Mouse (Mus musculus): ENCODE measurements around the gene Plau. TPM values are rescaled to one million over a fixed set of nuclear protein-coding genes. Genes with fewer than 3 reads are reported as not detected.

The Plau gene
- total RNA-seq, 2 experiments from 2014 or later, result 6.5 to 9.6 TPM

GRCm38 (mm10) chr14:20809820-20810219 lies 26.6 kb upstream of the Plau start:
- TF ChIP-seq CTCF (IDR thresholded peaks at IDR 0.05), result no peak
- intact Hi-C loops (cut with DNase I), result loop anchor here (5.0 kb wide), 2 partner anchors 32 to 182 kb away; no protein-coding TSS in a partner anchor
- Histone ChIP-seq H3K27ac (no peak overlapping the region), H3K4me3 (no peak overlapping the region)
- DNase-seq (ENCODE audit: extremely low spot score in 1 of 2, low spot score in 2 of 2), result no peak

DNA sequence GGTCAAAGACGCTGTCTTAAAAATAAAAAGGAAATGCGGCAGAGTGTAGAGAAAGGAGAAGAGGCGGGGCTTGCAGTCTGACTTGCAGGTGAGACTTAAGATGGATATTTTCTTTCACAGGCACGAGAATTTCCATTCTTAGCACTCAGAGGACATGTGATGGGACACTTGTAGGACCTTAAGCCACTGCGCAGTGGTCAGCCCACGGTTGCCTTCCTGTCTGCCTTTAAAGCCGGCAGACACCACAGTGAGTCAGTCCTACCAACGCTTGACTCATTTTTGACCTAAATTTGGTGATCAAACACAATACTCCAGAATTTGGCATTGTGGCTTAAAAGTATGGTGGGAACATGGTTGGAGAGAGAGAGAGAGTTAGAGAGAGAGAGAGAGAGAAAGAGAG lies 25.2 kb upstream of the Plau start:
- H3K4me3 ChIP-seq, result no peak overlapping the region
- TF ChIP-seq CTCF (IDR thresholded peaks at IDR 0.05), result no peak
- intact Hi-C loops (cut with DNase I), result no loop called here

GRCm38 (mm10) chr14:20811779-20812406 lies 24.6 kb upstream of the Plau start:
- intact Hi-C loops (cut with DNase I), result no loop called here
- no peak overlapping the region for H3K27ac ChIP-seq
- no peak for TF ChIP-seq CTCF (IDR thresholded peaks at IDR 0.05)
- DNase-seq (ENCODE audit: extremely low spot score in 1 of 2, low spot score in 2 of 2), result no peak
- no peak overlapping the region for H3K4me3 ChIP-seq

More for the DNA sequence above, 25.2 kb upstream of the Plau start:
- no peak for DNase-seq (ENCODE audit: extremely low spot score in 1 of 2, low spot score in 2 of 2)
- H3K27ac ChIP-seq, result no peak overlapping the region

- Histone ChIP-seq H3K27ac (no peak overlapping the region), H3K4me3 (no peak overlapping the region)
- TF ChIP-seq CTCF (IDR thresholded peaks at IDR 0.05), result no peak
- no peak for DNase-seq (ENCODE audit: extremely low spot score in 1 of 2, low spot score in 2 of 2)
- intact Hi-C loops (cut with DNase I), result no loop called here
Measured at GRCm38 (mm10) chr14:20815448-20815847, 21.0 kb upstream of the Plau start.

DNA sequence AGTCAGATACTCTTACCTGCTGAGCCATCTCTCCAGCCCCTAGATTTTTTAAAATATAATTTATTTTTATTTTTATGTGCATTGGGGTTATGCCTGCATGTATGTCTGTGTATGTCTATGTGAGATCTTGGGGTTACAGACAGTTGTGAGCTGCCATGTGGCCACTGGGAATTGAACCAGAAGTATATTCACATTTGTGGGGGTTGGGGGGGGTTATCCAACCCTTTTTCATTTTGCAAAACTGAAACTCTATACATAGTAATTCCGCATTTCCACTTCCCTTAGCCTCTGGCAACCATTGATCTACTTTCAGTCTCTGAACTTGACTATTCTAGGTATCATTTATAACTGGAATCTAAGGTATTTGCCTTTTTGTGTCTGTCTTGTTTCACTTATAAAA lies 11.9 kb upstream of the Plau start:
- no peak for DNase-seq (ENCODE audit: extremely low spot score in 1 of 2, low spot score in 2 of 2)
- intact Hi-C loops (cut with DNase I), result no loop called here
- no peak overlapping the region for H3K27ac ChIP-seq
- no peak overlapping the region for H3K4me3 ChIP-seq
- TF ChIP-seq CTCF (IDR thresholded peaks at IDR 0.05), result no peak

DNA sequence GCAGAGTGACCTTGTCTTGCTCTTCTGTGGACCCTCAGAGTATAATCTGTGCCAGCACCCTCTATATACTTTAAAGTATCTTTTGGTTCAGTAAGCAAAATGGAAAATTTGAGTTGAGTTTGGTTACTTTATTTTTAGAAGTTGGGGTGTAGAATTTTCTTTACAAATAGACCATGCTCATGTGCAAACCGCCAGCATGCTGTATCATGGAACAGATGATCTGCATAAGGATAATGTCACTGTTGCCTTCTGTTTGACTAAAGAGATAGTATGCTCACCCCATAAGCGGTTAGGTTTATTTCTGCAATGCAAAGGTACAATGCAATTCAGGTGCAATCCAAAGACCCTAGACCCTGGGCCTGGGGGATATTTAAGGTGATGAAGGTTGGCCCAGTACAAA lies 10.9 kb upstream of the Plau start:
- Histone ChIP-seq H3K27ac (0 out of 2 replicates have a peak overlapping the region, but pooled peaks have one; percentile 40), H3K4me3 (no peak overlapping the region)
- no peak for TF ChIP-seq CTCF (IDR thresholded peaks at IDR 0.05)
- intact Hi-C loops (cut with DNase I), result no loop called here
- no peak for DNase-seq (ENCODE audit: extremely low spot score in 1 of 2, low spot score in 2 of 2)

DNA sequence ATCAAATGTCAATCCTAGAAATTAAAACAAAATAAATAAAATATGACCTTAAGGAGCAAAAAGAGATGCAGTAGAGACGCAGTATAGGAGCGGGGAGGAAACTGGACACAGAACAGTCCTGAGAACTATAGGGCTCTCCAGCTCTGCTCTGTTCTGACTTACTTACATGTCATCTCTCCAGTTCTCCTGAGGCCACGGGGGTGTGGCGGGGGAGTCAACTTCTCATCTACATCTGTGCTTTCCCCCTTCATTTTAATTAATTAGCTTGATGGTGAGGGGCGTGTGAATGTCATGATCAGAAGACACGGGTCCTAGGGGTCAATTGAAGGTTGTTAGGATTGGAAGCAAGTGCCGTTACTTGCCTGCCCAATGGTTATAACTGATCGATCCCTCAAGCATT lies 9.4 kb upstream of the Plau start:
- intact Hi-C loops (cut with DNase I), result no loop called here
- no peak overlapping the region for H3K4me3 ChIP-seq
- H3K27ac ChIP-seq, result no peak overlapping the region
- DNase-seq (ENCODE audit: extremely low spot score in 1 of 2, low spot score in 2 of 2), result no peak
- no peak for TF ChIP-seq CTCF (IDR thresholded peaks at IDR 0.05)

DNA sequence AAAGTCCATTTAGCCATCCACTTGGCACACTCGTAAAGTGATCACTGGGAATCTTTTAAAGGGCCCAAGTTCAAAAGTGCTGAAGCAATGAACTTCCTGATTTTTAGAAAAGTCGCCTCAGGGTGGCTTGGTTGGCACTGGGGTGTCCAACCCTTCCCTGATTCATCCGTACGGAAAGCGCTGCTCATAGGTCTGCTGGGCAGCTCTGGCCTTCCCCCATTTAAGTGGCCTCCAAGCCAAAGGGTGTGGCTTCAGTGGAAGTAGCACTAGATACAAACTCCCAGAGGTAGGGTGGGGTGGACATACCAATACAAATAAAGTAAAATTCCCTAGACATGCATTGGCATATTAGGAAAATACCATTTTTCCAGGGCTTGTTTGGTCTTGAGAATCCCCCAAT lies 9.0 kb upstream of the Plau start:
- Histone ChIP-seq H3K27ac (no peak overlapping the region), H3K4me3 (no peak overlapping the region)
- no peak for DNase-seq (ENCODE audit: extremely low spot score in 1 of 2, low spot score in 2 of 2)
- intact Hi-C loops (cut with DNase I), result no loop called here
- TF ChIP-seq CTCF (IDR thresholded peaks at IDR 0.05), result no peak

GRCm38 (mm10) chr14:20828524-20828923 lies 7.9 kb upstream of the Plau start:
- no peak for TF ChIP-seq CTCF (IDR thresholded peaks at IDR 0.05)
- no peak for DNase-seq (ENCODE audit: extremely low spot score in 1 of 2, low spot score in 2 of 2)
- H3K4me3 ChIP-seq, result no peak overlapping the region
- intact Hi-C loops (cut with DNase I), result no loop called here
- no peak overlapping the region for H3K27ac ChIP-seq

DNA sequence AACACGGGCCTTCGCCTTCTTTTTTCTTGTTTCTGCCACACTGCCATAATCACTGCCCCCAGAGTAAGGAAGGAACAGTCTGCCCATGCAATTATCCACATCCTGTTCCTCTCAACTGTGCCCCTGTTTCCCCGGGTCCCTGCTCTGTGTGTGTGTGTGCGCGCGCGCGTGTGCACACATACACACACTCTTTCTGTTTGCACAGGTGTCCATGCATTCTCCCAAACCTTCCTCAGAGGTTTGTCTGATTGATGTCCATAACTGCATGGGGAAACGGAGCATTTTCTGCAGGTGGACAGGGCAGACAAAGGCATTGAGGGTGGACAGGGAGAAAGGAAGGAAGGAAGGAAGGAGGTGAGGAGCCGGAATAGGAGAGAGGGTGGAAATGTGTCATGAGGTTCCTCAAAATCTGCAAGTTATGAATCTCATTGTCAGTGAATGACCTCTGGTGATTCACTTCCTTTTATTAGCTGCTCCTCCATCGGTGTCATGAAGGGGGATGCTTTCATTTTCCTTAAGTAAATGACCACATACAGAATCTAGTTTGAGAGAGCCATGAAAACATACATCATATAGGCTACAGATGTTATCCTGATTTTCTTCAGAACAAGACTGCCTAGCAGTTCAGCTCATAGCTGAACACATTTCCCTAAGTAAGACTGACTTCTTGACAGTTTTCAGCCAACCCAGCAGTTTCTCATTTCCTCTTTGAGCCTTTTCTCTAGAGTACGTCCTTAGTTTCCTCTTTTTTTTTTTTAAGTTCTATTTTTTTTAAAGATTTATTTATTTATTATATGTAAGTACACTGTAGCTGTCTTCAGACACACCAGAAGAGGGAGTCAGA lies 6.7 kb upstream of the Plau start:
- no peak for DNase-seq (ENCODE audit: extremely low spot score in 1 of 2, low spot score in 2 of 2)
- TF ChIP-seq CTCF (IDR thresholded peaks at IDR 0.05), result no peak
- H3K27ac ChIP-seq, result 0 out of 2 replicates have a peak overlapping the region, but pooled peaks have one; percentile 15
- intact Hi-C loops (cut with DNase I), result no loop called here
- H3K4me3 ChIP-seq, result no peak overlapping the region

DNA sequence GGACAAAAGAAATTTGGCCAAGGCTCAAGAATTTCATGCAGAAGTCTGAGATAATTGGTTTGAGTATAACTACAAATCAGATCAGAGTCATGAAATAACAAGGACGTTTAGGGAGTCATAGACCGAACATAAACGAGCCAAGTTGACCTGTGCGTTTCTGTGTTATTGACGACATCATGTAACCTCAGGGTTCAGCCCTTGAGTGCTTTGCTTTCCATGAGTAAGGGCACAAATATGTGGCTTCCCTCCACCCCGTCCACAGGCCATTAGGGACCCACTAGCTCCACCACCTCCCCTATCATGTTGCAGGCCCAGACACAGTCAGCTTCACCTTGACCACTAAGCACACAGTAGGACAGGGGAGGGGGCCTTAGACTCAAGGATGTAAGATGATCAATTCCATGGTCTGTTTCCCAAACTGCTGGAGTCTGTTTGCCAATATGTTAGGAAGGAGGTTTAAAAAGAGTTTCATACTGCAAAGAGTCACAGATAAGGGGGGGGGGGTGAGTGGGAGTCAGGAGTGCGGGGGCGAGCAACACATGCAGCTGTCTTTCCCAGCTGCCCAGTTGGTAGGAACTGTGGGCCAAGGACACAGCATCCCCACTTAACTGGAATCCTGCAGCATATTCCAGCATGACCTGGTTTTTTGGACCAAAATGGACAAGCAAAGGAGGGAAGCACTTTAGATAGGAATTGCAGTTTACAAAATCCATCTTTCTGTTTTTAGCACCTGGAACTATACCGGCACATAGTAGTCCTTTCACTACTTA lies 5.1 kb upstream of the Plau start:
- no peak for TF ChIP-seq CTCF (IDR thresholded peaks at IDR 0.05)
- intact Hi-C loops (cut with DNase I), result no loop called here
- Histone ChIP-seq H3K4me3 (no peak overlapping the region), H3K27ac (peak overlapping the region; percentile 72; the same call in 1 of the 2 replicates)
- DNase-seq (ENCODE audit: extremely low spot score in 1 of 2, low spot score in 2 of 2), result no peak

- Histone ChIP-seq H3K27ac (peak overlapping the region; percentile 72), H3K4me3 (no peak overlapping the region)
- TF ChIP-seq CTCF (IDR thresholded peaks at IDR 0.05), result no peak
- intact Hi-C loops (cut with DNase I), result no loop called here
- no peak for DNase-seq (ENCODE audit: extremely low spot score in 1 of 2, low spot score in 2 of 2)
Measured at GRCm38 (mm10) chr14:20831915-20832314, 4.5 kb upstream of the Plau start.

All from left cerebral cortex, adult 2 months (tissue).